12 mouse cellular contexts compared by ENCODE assay signal in the genomic region with DNA sequence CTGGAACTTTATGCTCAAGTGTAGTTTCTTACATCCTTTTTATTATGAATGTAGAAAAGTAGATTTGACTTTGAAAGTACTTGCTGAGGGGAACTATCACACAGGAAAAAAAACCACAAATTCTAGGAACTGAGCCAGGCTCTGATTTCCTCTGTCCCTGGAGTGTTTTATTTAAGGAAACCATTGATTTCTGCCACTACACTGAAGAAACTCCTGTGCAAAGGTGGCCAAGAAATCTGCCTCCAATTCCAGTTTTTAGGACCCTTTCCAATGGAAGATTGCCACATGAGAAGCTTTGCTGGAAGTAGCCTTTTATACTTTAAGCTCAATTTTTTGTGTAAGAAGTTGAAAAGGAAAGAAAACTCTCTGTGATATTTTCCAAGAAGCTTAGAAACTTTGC.
DNase-seq lines count a peak whose midpoint lies in the region; ATAC-seq and TF ChIP-seq lines count a peak whose summit lies in the region.
"Had no signal": no experiment of that assay in that cellular context is flagged by ENCODE, and none has a peak within 500 bp of the region (broad histone marks: within the 10 kb centered on the region; RNA-seq: fewer than 3 reads in every experiment).

No protein-coding gene starts in this region.

- H3K27ac ChIP-seq in left cerebral cortex, adult 2 months, result no peak overlapping the region

- peak; percentile 96 for ATAC-seq in frontal cortex, adult (ENCODE audit: low TSS enrichment)
- ATAC-seq: intestine, embryonic 16.5 days; midbrain, embryonic 16.5 days had no signal

- intact Hi-C loops in left cerebral cortex, adult 2 months (cut with DNase I), result no loop called here

- H3K4me3 ChIP-seq in left cerebral cortex, adult 2 months, result no peak overlapping the region
- H3K4me3 ChIP-seq: erythroblast, embryonic 14.5 days had no signal

- TF ChIP-seq CTCF in left cerebral cortex, adult 2 months (IDR thresholded peaks at IDR 0.05), result no peak

- DNase-seq in frontal cortex, postnatal 25 days (ENCODE audit: low spot score in 2 of 2), result no peak
- peak; percentile 6 to 35 for DNase-seq in left cerebral cortex, adult 9 months (ENCODE audit: low spot score in 2 of 2)
- DNase-seq in left cerebral cortex, adult 2 months (ENCODE audit: extremely low spot score in 1 of 2, low spot score in 2 of 2), result no peak
- DNase-seq in brain, embryonic 18.5 days (ENCODE audit: low read depth, low spot score), result peak; percentile 57
- DNase-seq in right cerebral cortex, postnatal 10 days (ENCODE audit: low spot score in 2 of 2), result peak; percentile 26 to 53
- no peak for DNase-seq in lung, postnatal 36 days
- DNase-seq: kidney, postnatal 25 days; lung, adult 2 months had no signal

Comparison
In these comparisons a context has a peak if more than half of its experiments do, and no peak if none do; other contexts are left out.
1. DNase-seq: peak in left cerebral cortex, adult 9 months (2 of 2), brain, embryonic 18.5 days (single experiment) and right cerebral cortex, postnatal 10 days (2 of 2); none in frontal cortex, postnatal 25 days (0 of 2), left cerebral cortex, adult 2 months (0 of 2) and lung, postnatal 36 days (single experiment).